Mouse (Mus musculus) testis, adult 2 months (tissue): ENCODE measurements around the gene Cnnm1.

Experiments used
- CTCF ChIP-seq: fragments of 200-500 bp; IDR thresholded peaks from 2 replicates; pipeline ENCODE4 v1.5.1; 2012; ENCODE audit warnings: low read depth, mild to moderate bottlenecking, inconsistent platforms, low read length, moderate library complexity; ENCODE audit not compliant: control insufficient read depth, insufficient read depth, insufficient replicate concordance
- POLR2A ChIP-seq: fragments of 200-500 bp; IDR thresholded peaks from 2 replicates; pipeline ENCODE4 v1.6.1; 2012; ENCODE audit warnings: low read depth, mild to moderate bottlenecking, inconsistent platforms, low read length, moderate library complexity; ENCODE audit not compliant: control insufficient read depth

DNA sequence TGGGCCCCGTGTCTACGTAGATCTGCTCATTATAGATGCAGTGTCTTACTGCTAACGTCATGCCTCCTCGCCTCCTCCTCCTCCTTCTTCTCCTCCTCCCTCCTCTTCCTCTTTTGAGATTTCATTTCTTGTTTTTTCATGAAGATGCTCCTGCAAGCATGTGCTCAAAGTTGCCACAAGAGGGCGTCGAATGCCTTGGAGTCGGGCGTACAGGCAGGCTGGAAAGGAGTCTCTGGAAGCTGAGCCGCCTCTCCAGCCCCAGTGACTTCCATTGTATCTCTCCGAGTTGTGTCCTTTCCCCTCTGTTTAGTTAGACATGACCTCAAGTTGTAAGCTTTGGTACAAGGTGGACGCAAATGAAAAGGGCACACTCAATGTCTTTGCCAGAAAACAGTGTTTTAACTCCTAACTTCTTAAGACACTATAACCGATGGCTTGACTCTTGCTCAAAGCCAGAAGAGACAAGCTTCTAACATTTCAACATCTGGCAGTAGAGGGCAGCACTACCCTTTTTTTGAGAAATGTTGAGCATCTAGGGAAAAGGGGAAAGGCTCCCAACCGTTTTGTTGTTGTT lies 90.0 kb downstream of the Cnnm1 start:
- peak; percentile 75; the same call in 1 of the 2 replicates for TF ChIP-seq CTCF
- TF ChIP-seq POLR2A: no peak
